Mouse (Mus musculus): ENCODE data around the gene Olfr322. TPM values are rescaled to one million over a fixed set of nuclear protein-coding genes. Genes with fewer than 3 reads are reported as not detected.
"Not testable (repeated sequence)": the region's sequence is repeated elsewhere in the genome, so short reads cannot be mapped to it uniquely, and the experiment has no call there.

Olfr322 gene
- polyA plus RNA-seq, 1 experiment: not detected

- DNase-seq (ENCODE audit: low read depth): no peak
- TF ChIP-seq POLR2A (IDR thresholded peaks at IDR 0.05; ENCODE audit: borderline replicate concordance, extremely low read depth, insufficient read depth, insufficient read length, poor library complexity, severe bottlenecking): no peak
- TF ChIP-seq CTCF (IDR thresholded peaks at IDR 0.05; ENCODE audit: borderline replicate concordance, extremely low read depth, insufficient read depth, insufficient read length): no peak
These were observed 17.5 kb upstream of the Olfr322 start for GRCm38 (mm10) chr11:58641057-58641456.

- DNase-seq (ENCODE audit: low read depth): peak; percentile 22
- TF ChIP-seq CTCF (IDR thresholded peaks at IDR 0.05; ENCODE audit: borderline replicate concordance, extremely low read depth, insufficient read depth, insufficient read length): no peak
- no peak for TF ChIP-seq POLR2A (IDR thresholded peaks at IDR 0.05; ENCODE audit: borderline replicate concordance, extremely low read depth, insufficient read depth, insufficient read length, poor library complexity, severe bottlenecking)
These were observed 16.8 kb upstream of the Olfr322 start for GRCm38 (mm10) chr11:58641638-58642358.

GRCm38 (mm10) chr11:58643350-58643749 lies 15.2 kb upstream of the Olfr322 start:
- peak; percentile 22 for DNase-seq (ENCODE audit: low read depth)
- TF ChIP-seq POLR2A (IDR thresholded peaks at IDR 0.05; ENCODE audit: borderline replicate concordance, extremely low read depth, insufficient read depth, insufficient read length, poor library complexity, severe bottlenecking) (no peak), CTCF (IDR thresholded peaks at IDR 0.05; ENCODE audit: borderline replicate concordance, extremely low read depth, insufficient read depth, insufficient read length) (peak; percentile 56; the same call in 1 of the 2 replicates)

GRCm38 (mm10) chr11:58655151-58655550 lies 3.4 kb upstream of the Olfr322 start:
- TF ChIP-seq POLR2A (IDR thresholded peaks at IDR 0.05; ENCODE audit: borderline replicate concordance, extremely low read depth, insufficient read depth, insufficient read length, poor library complexity, severe bottlenecking): no peak
- TF ChIP-seq CTCF (IDR thresholded peaks at IDR 0.05; ENCODE audit: borderline replicate concordance, extremely low read depth, insufficient read depth, insufficient read length): no peak
- DNase-seq (ENCODE audit: low read depth): no peak

GRCm38 (mm10) chr11:58669252-58669651 lies 10.7 kb downstream of the Olfr322 start:
- no peak for DNase-seq (ENCODE audit: low read depth)
- TF ChIP-seq CTCF (IDR thresholded peaks at IDR 0.05; ENCODE audit: borderline replicate concordance, extremely low read depth, insufficient read depth, insufficient read length) (no peak), POLR2A (IDR thresholded peaks at IDR 0.05; ENCODE audit: borderline replicate concordance, extremely low read depth, insufficient read depth, insufficient read length, poor library complexity, severe bottlenecking) (no peak)

- TF ChIP-seq POLR2A (IDR thresholded peaks at IDR 0.05; ENCODE audit: borderline replicate concordance, extremely low read depth, insufficient read depth, insufficient read length, poor library complexity, severe bottlenecking) (no peak), CTCF (IDR thresholded peaks at IDR 0.05; ENCODE audit: borderline replicate concordance, extremely low read depth, insufficient read depth, insufficient read length) (peak; percentile 31; the same call in 1 of the 2 replicates)
These were observed 13.2 kb downstream of the Olfr322 start for GRCm38 (mm10) chr11:58671825-58672224.

GRCm38 (mm10) chr11:58680799-58681198 lies 22.2 kb downstream of the Olfr322 start, which contains the start of gene Olfr320:
Gene Olfr320 (plus strand): TSS chr11:58681099.
- TF ChIP-seq CTCF (IDR thresholded peaks at IDR 0.05; ENCODE audit: borderline replicate concordance, extremely low read depth, insufficient read depth, insufficient read length): no peak
- no peak for TF ChIP-seq POLR2A (IDR thresholded peaks at IDR 0.05; ENCODE audit: borderline replicate concordance, extremely low read depth, insufficient read depth, insufficient read length, poor library complexity, severe bottlenecking)

More at GRCm38 (mm10) chr11:58671825-58672224, 13.2 kb downstream of the Olfr322 start:
- DNase-seq (ENCODE audit: low read depth): peak; percentile 0

GRCm38 (mm10) chr11:58698862-58699261 lies 40.3 kb downstream of the Olfr322 start, which contains the start of gene Olfr319:
Gene Olfr319 (plus strand): TSS chr11:58699162.
- TF ChIP-seq POLR2A (IDR thresholded peaks at IDR 0.05; ENCODE audit: borderline replicate concordance, extremely low read depth, insufficient read depth, insufficient read length, poor library complexity, severe bottlenecking) (no peak), CTCF (IDR thresholded peaks at IDR 0.05; ENCODE audit: borderline replicate concordance, extremely low read depth, insufficient read depth, insufficient read length) (no peak)
- DNase-seq (ENCODE audit: low read depth): no peak

More at GRCm38 (mm10) chr11:58680799-58681198, 22.2 kb downstream of the Olfr322 start, which contains the start of gene Olfr320:
- DNase-seq (ENCODE audit: low read depth): no peak

GRCm38 (mm10) chr11:58709086-58709485 lies 50.5 kb downstream of the Olfr322 start:
- no peak for TF ChIP-seq POLR2A (IDR thresholded peaks at IDR 0.05; ENCODE audit: borderline replicate concordance, extremely low read depth, insufficient read depth, insufficient read length, poor library complexity, severe bottlenecking)
- TF ChIP-seq CTCF (IDR thresholded peaks at IDR 0.05; ENCODE audit: borderline replicate concordance, extremely low read depth, insufficient read depth, insufficient read length): no peak
- no peak for DNase-seq (ENCODE audit: low read depth)

GRCm38 (mm10) chr11:58717723-58718122 lies 59.1 kb downstream of the Olfr322 start:
- not testable (repeated sequence) for DNase-seq (ENCODE audit: low read depth)

Other genes with a start within 250 kb of the Olfr322 start
- gene 1810065E05Rik, start 237.7 kb upstream of the Olfr322 start, polyA plus RNA-seq (2012; rRNA removed): not detected in 2 replicates
- gene Gm12253, start 226.2 kb upstream of the Olfr322 start, polyA plus RNA-seq (2012; rRNA removed): not detected in 2 replicates
- not detected in 2 replicates for gene Lypd9, start 205.9 kb upstream of the Olfr322 start, polyA plus RNA-seq (2012; rRNA removed)
- not detected in 2 replicates for gene Olfr30, start 196.5 kb upstream of the Olfr322 start, polyA plus RNA-seq (2012; rRNA removed)
- gene Olfr332, start 166.2 kb upstream of the Olfr322 start, polyA plus RNA-seq (2012; rRNA removed): not detected in 2 replicates
- gene Olfr331, start 156.2 kb upstream of the Olfr322 start, polyA plus RNA-seq (2012; rRNA removed): not detected in 2 replicates
- gene Olfr330, start 123.9 kb upstream of the Olfr322 start, polyA plus RNA-seq (2012; rRNA removed): not detected in 2 replicates
- gene Olfr329-ps, start 112.4 kb upstream of the Olfr322 start, polyA plus RNA-seq (2012; rRNA removed): not detected in 2 replicates
- gene Olfr328, start 103.1 kb upstream of the Olfr322 start, polyA plus RNA-seq (2012; rRNA removed): not detected in 2 replicates
- not detected in 2 replicates for gene Olfr224, start 88.2 kb upstream of the Olfr322 start, polyA plus RNA-seq (2012; rRNA removed)
- not detected in 2 replicates for gene Olfr325, start 81.1 kb upstream of the Olfr322 start, polyA plus RNA-seq (2012; rRNA removed)
- 0.10 TPM in 1 of 2 replicates, not detected in the other for gene Olfr324, start 63.7 kb upstream of the Olfr322 start, polyA plus RNA-seq (2012; rRNA removed)
- not detected in 2 replicates for gene 2210407C18Rik, start 42.7 kb upstream of the Olfr322 start, polyA plus RNA-seq (2012; rRNA removed)
- gene Olfr323, start 28.3 kb upstream of the Olfr322 start, polyA plus RNA-seq (2012; rRNA removed): not detected in 2 replicates
- 0.11 TPM in 1 of 2 replicates, not detected in the other for gene Trim58, start 18.3 kb upstream of the Olfr322 start, polyA plus RNA-seq (2012; rRNA removed)
- not detected in 2 replicates for gene Olfr320, start 22.3 kb downstream of the Olfr322 start, polyA plus RNA-seq (2012; rRNA removed)
- gene Olfr319, start 40.4 kb downstream of the Olfr322 start, polyA plus RNA-seq (2012; rRNA removed): 0.10 TPM in 1 of 2 replicates, not detected in the other
- gene Olfr318, start 65.2 kb downstream of the Olfr322 start, polyA plus RNA-seq (2012; rRNA removed): not detected in 2 replicates
- gene Olfr317, start 80.4 kb downstream of the Olfr322 start, polyA plus RNA-seq (2012; rRNA removed): 0.20 and 0.27 TPM in 2 replicates
- gene Olfr316, start 94.0 kb downstream of the Olfr322 start, polyA plus RNA-seq (2012; rRNA removed): not detected in 2 replicates
- gene Olfr315, start 114.4 kb downstream of the Olfr322 start, polyA plus RNA-seq (2012; rRNA removed): not detected in 2 replicates
- gene Olfr314, start 124.2 kb downstream of the Olfr322 start, polyA plus RNA-seq (2012; rRNA removed): not detected in 2 replicates
- gene Fam183b, start 143.2 kb downstream of the Olfr322 start, polyA plus RNA-seq (2012; rRNA removed): 1.1 and 2.4 TPM in 2 replicates
- gene Olfr313, start 156.2 kb downstream of the Olfr322 start, polyA plus RNA-seq (2012; rRNA removed): not detected in 2 replicates
- not detected in 2 replicates for gene Olfr312, start 170.5 kb downstream of the Olfr322 start, polyA plus RNA-seq (2012; rRNA removed)
- 0.06 TPM in 1 of 2 replicates, not detected in the other for gene Olfr311, start 180.5 kb downstream of the Olfr322 start, polyA plus RNA-seq (2012; rRNA removed)
- 22.2 and 28.2 TPM in 2 replicates for gene Gm12258, start 188.4 kb downstream of the Olfr322 start, polyA plus RNA-seq (2012; rRNA removed)
- gene 2810021J22Rik, start 208.4 kb downstream of the Olfr322 start, polyA plus RNA-seq (2012; rRNA removed): 8.7 and 10.0 TPM in 2 replicates
- 4.2 and 6.0 TPM in 2 replicates for gene Zfp39, start 245.4 kb downstream of the Olfr322 start, polyA plus RNA-seq (2012; rRNA removed)